Mouse (Mus musculus): Measurements from ENCODE around the gene Parpbp. TPM values are rescaled to one million over a fixed set of nuclear protein-coding genes. Genes with fewer than 3 reads are reported as not detected.

Parpbp gene
- under 1 TPM; 0.64 to 0.81 TPM for total RNA-seq (2021)

GRCm38 (mm10) chr10:88146707-88147477 is at the start of gene Parpbp, which contains the start of gene Nup37:
Parpbp (minus strand) TSS chr10:88146941.
Nup37 (plus strand) TSS chr10:88146992.
- intact Hi-C loops (cut with DNase I), result loop anchor here (2.0 to 10.0 kb wide), 2 partner anchors 54 to 292 kb away; partner anchors contain the start of genes Igf1 and Washc3
- DNase-seq, result peak; percentile 86 to 90

DNA sequence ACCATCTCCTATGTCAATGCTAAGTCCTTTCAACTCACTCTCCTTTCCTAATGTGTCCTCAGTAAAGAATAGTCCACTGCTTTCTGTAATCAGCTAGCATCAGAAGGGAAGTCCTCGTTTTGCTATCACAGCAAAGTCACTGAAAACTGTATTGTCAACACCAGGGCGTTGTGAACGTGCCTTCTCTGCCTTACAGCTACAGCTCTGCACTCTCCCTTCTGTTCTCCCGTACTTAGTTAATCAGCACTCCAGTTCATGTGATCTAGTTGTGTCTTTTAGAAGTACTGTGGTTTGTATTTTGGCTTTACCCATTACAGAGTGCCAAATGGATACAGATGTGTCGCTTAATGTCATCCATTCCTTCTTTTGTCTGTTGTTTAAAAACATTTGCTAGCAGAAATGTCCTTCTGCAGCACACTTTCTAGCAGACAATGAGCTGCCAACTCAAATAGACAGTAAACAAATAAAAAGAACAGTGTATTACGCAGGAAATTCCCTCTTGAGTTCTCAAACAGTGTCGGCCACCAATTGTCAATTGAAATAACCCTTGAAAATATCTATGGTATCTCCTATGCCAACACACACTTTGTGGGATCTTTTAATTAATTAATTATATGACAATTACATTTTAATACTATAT is 20.8 kb upstream of the Parpbp start:
- DNase-seq, result no peak
- intact Hi-C loops (cut with DNase I), result no loop called here

- intact Hi-C loops (cut with DNase I), result no loop called here
Measured at GRCm38 (mm10) chr10:88166158-88166557, 19.4 kb upstream of the Parpbp start.

DNA sequence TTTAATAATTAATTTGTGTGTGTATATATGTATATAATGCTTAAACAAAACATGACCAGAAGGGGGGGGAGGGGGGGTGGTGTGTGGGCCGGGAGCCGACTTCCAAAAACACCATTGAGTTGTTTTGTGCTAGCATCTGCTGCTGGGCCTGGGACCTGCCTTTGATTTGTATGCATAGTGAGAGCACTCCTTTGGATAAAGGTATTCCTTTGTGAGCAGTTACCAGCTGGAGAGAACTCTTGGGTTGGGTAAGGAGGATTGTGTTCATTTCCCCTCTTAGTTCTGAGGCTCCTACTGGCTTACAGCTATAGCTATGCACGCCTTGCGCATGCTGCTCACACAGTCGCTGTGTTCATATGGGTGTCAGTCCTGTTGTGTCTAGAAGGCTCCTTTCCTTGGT is 15.9 kb upstream of the Parpbp start:
- intact Hi-C loops (cut with DNase I), result no loop called here
- DNase-seq, result no peak

More at GRCm38 (mm10) chr10:88166158-88166557, 19.4 kb upstream of the Parpbp start:
- peak in 1 of 2 experiments; percentile 14 for DNase-seq

GRCm38 (mm10) chr10:88162096-88162495 is 15.4 kb upstream of the Parpbp start:
- intact Hi-C loops (cut with DNase I), result no loop called here
- DNase-seq, result no peak

- no peak for DNase-seq
- intact Hi-C loops (cut with DNase I), result no loop called here
Measured at GRCm38 (mm10) chr10:88151658-88152057, 4.9 kb upstream of the Parpbp start.

GRCm38 (mm10) chr10:88150381-88150780 is 3.6 kb upstream of the Parpbp start:
- intact Hi-C loops (cut with DNase I), result no loop called here
- no peak for DNase-seq

DNA sequence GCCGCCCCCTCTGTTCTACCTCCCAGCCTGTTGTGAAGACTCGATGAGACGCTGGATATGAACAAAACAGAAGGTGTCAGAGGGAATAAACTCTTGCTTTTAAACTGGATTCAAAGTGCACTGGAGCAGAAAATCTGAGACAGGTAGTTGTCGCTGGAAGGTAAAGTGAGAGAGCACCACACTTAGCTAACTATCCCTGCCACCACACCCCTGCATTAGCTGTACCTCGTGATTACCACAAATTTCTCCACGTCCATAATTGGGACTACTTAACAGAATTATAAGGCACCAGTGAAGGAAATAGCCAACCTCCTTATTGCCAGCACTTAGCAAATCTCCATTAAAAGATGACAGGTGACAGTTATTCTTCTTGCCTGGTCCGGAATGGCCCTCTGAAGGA is 554 bp downstream of the Parpbp start:
- intact Hi-C loops (cut with DNase I), result loop anchor here (2.0 to 10.0 kb wide), 2 partner anchors 55 to 291 kb away; partner anchors contain the start of genes Igf1 and Washc3

GRCm38 (mm10) chr10:88135630-88136029 is 11.1 kb downstream of the Parpbp start:
- intact Hi-C loops (cut with DNase I), result no loop called here
- no peak for DNase-seq

More for the DNA sequence above, 554 bp downstream of the Parpbp start:
- no peak for DNase-seq

- no peak for DNase-seq
- intact Hi-C loops (cut with DNase I), result loop anchor here (5.0 to 10.0 kb wide), 2 partner anchors 262 to 465 kb away; partner anchors contain the start of gene Igf1
Measured at GRCm38 (mm10) chr10:88119721-88120120, 27.0 kb downstream of the Parpbp start.

DNA sequence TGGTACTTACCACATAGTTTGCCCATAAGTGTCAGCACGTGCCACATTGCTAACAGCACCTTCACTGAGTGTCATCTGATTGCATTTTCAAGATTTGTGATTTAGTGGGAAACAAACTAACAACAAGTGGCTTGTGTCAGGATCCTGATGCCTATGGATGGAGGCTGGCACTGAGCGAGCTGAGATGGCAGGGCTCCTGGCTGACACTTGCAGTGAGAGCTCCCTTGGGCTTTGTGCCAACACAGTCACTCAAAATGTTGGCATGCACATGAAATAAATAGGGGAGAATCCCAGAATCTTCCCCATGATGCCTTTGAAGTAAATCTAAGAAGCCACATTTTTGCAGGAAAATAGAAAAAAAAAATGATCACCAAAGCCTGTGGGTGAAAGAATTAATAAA is 33.5 kb downstream of the Parpbp start:
- intact Hi-C loops (cut with DNase I), result loop anchor here (10.0 kb wide), 1 partner anchor 458 kb away; no protein-coding TSS in a partner anchor

GRCm38 (mm10) chr10:88106169-88106568 is 40.6 kb downstream of the Parpbp start:
- intact Hi-C loops (cut with DNase I), result no loop called here
- DNase-seq, result no peak

More for the DNA sequence above, 33.5 kb downstream of the Parpbp start:
- DNase-seq, result no peak

DNA sequence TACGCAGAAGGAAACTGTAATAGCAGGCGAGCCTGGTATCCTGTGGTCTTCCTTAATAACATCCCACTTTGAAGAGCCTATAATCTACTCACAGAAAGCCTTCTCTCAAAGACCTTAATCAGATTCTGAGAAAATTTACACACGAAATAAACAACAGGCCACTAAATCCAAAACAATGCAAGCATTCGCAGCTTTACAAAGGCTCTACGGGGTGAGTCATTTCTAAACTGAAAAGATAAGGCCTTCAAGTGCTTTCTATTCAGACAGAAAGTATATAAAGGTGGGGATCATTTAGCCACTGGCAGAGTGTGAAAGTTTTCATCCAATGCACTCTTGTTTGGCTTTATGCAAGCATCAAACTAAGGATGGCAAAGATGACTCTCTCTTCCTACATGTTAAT is 56.0 kb downstream of the Parpbp start, which contains the start of gene Pmch:
Gene Pmch, plus strand, starts transcription at position 301 of the 400 bp plus-strand sequence.
- intact Hi-C loops (cut with DNase I), result no loop called here

DNA sequence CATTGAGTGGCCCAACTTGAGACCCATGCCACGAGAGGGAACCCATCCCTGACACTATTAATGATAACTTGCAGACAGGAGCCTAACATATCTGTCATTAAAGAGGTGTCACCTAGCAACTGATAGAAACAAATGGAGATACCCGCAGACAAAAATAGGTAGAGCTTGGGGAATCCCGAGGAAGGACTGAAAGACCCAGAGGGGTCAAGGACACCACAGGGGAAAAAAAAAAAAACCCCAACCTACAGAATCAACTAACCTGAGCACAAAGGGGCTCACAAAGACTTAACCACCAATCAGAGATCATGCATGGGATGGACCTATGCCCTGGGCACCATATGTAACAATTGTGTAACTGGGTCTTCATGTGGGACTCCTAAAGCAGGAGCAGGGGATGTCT is 79.4 kb downstream of the Parpbp start:
- intact Hi-C loops (cut with DNase I), result no loop called here
- DNase-seq, result no peak

More for the DNA sequence above, 56.0 kb downstream of the Parpbp start, which contains the start of gene Pmch:
- no peak for DNase-seq

- no peak for DNase-seq
- intact Hi-C loops (cut with DNase I), result no loop called here
Measured at GRCm38 (mm10) chr10:88064872-88065271, 81.9 kb downstream of the Parpbp start.

- DNase-seq, result no peak
- intact Hi-C loops (cut with DNase I), result no loop called here
Measured at GRCm38 (mm10) chr10:88063436-88063835, 83.3 kb downstream of the Parpbp start.

DNA sequence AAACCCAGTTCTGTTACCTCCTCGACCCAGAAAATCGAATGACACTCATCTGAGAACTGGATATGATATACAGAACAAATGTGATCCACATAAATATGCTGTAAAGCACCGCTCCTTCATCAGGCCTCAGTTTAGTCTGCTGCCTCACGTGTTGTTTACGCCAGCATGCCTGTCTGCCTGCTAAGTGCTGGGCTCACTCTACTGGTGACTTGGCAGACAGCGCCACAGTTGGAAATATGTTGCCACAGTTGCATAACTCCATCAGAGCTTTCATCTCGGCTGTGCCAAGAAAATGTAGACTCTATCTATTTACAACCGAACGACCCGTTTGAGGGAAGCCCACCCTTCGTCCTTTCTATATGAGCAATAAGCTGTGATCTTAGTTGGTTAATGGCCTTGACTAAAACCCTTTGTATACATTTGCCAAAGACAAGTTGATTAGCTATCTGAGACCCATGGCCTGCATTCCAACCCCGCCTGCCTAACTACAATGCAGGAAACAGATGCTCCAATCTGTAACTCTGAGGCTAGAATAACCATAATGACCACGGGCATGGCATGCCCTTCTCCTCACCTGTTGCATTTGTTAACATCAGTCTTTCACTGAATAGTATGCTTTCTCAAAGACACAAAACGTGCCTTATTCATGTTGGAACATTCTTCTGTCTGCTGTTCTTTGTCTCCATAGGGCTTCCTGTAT is 89.6 kb downstream of the Parpbp start:
- DNase-seq, result peak; percentile 18 to 19
- intact Hi-C loops (cut with DNase I), result no loop called here

DNA sequence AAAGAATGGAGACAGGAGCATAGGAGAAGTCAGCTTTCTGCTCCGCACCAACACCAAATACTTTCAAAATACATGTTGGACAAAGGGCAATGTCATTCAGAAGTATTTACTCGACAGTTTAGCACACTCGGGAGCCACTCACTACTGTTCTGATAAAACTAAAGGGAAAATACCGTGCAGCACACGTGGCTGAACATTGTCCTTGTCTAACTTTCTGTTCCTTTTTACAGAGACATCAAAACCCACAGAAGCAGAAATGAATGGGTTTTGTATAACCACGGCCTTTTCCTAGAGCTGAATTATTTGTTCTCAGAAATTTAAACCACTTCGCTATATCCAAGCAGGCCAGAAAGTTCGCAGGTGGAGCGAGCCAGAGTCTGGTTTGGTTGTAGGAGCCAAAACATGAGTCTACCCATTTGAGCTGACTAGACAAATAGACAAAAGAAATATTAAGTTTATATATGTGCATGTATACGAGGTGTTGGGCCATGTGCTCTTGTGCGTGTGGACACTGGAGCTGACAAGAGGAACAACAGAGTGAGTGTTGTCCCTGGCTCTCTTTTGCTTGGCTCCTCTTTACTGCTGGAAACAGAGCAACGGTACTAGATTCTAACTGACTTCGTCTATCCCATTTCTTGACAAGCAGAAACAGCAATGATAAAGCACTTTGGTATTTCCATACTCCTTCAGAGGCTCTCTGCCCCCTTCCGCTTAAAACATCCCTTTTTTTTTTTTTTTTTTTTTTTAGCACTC is 92.3 kb downstream of the Parpbp start:
- intact Hi-C loops (cut with DNase I), result no loop called here
- DNase-seq, result no peak

- intact Hi-C loops (cut with DNase I), result no loop called here
- no peak for DNase-seq
Measured at GRCm38 (mm10) chr10:88046098-88046771, 100.5 kb downstream of the Parpbp start.

Measured in heart, postnatal 36 days (tissue).